ENCODE assay signal across 10 mouse cellular contexts in genomic region chr11:4148536-4149156, GRCm38 (mm10). TPM values are rescaled to one million over a fixed set of nuclear protein-coding genes. Genes with fewer than 3 reads are reported as not detected.
"Had no signal": no experiment of that assay in that cellular context is flagged by ENCODE, and none has a peak within 500 bp of the region (broad histone marks: within the 10 kb centered on the region; RNA-seq: fewer than 3 reads in every experiment).

No protein-coding gene starts in this region.

- DNase-seq: right cerebral cortex, postnatal 14 days; thymus, adult 2 months; thymus, postnatal 36 days had no signal

- H3K4me1 ChIP-seq: limb, embryonic 12.5 days; midbrain, embryonic 15.5 days; neural tube, embryonic 12.5 days; stomach, embryonic 15.5 days had no signal

- H3K9me3 ChIP-seq: limb, embryonic 12.5 days; midbrain, embryonic 15.5 days; neural tube, embryonic 12.5 days; stomach, embryonic 15.5 days had no signal

- H3K4me2 ChIP-seq: limb, embryonic 12.5 days; midbrain, embryonic 11.5 days; midbrain, embryonic 15.5 days; neural tube, embryonic 12.5 days; stomach, embryonic 15.5 days had no signal

- H3K27ac ChIP-seq: limb, embryonic 12.5 days; liver, embryonic 14.5 days; midbrain, embryonic 15.5 days; neural tube, embryonic 12.5 days; stomach, embryonic 15.5 days had no signal

- H3K9ac ChIP-seq: limb, embryonic 12.5 days; liver, embryonic 14.5 days; midbrain, embryonic 15.5 days; neural tube, embryonic 12.5 days; stomach, embryonic 15.5 days had no signal

- ATAC-seq: midbrain, embryonic 15.5 days had no signal

- H3K27me3 ChIP-seq: limb, embryonic 12.5 days; midbrain, embryonic 15.5 days; neural tube, embryonic 12.5 days; stomach, embryonic 15.5 days had no signal

- H3K4me3 ChIP-seq: limb, embryonic 12.5 days; midbrain, embryonic 15.5 days; neural tube, embryonic 12.5 days; stomach, embryonic 15.5 days had no signal

RNA-seq across cellular contexts. Expression of gene Sec14l2, which starts 25.4 kb away (rescaled TPM):
- total RNA-seq: monocyte, adult 5-6 weeks had no signal
